Mouse (Mus musculus): ENCODE measurements around the gene Mllt10. TPM values are rescaled to one million over a fixed set of nuclear protein-coding genes. Genes with fewer than 3 reads are reported as not detected.

Gene Mllt10
- polyA plus RNA-seq, 1 experiment from 2014 or later: 65.3 TPM

- no peak for DNase-seq (ENCODE audit: low spot score)
- no peaks in the 10 kb centered on the region for H3K27me3 ChIP-seq (ENCODE audit: low read depth, poor library complexity, severe bottlenecking)
- H3K4me3 ChIP-seq: no peak overlapping the region
- peaks cover 95% of the 10 kb centered on the region for H3K36me3 ChIP-seq
- WGBS: 90% methylated on average over 6 of the region's 6 CpGs
- no peaks in the 10 kb centered on the region for H3K4me1 ChIP-seq
- H3K27ac ChIP-seq: no peak overlapping the region
- no peaks in the 10 kb centered on the region for H3K9me3 ChIP-seq (replicated peaks)
Measured at GRCm38 (mm10) chr2:18208578-18208977, 153.5 kb downstream of the Mllt10 start.

GRCm38 (mm10) chr2:18209211-18209823 is 154.3 kb downstream of the Mllt10 start:
- no peak for DNase-seq (ENCODE audit: low spot score)
- no peaks in the 10 kb centered on the region for H3K9me3 ChIP-seq (replicated peaks)
- WGBS: 93% methylated on average over 7 of the region's 7 CpGs
- H3K4me3 ChIP-seq: no peak overlapping the region
- no peaks in the 10 kb centered on the region for H3K27me3 ChIP-seq (ENCODE audit: low read depth, poor library complexity, severe bottlenecking)
- no peak overlapping the region for H3K27ac ChIP-seq
- no peaks in the 10 kb centered on the region for H3K4me1 ChIP-seq
- peaks cover 95% of the 10 kb centered on the region for H3K36me3 ChIP-seq

GRCm38 (mm10) chr2:18209948-18210347 is 154.9 kb downstream of the Mllt10 start:
- Histone ChIP-seq H3K36me3 (peaks cover 96% of the 10 kb centered on the region), H3K4me3 (no peak overlapping the region), H3K4me1 (no peaks in the 10 kb centered on the region), H3K27me3 (ENCODE audit: low read depth, poor library complexity, severe bottlenecking) (no peaks in the 10 kb centered on the region), H3K9me3 (replicated peaks) (no peaks in the 10 kb centered on the region), H3K27ac (no peak overlapping the region)
- no peak for DNase-seq (ENCODE audit: low spot score)
- 93% methylated on average over 4 of the region's 4 CpGs for WGBS

- H3K36me3 ChIP-seq: peaks cover 91% of the 10 kb centered on the region
Measured at GRCm38 (mm10) chr2:18214031-18214430, 159.0 kb downstream of the Mllt10 start.

GRCm38 (mm10) chr2:18217867-18218266 is 162.8 kb downstream of the Mllt10 start:
- Histone ChIP-seq H3K9me3 (replicated peaks) (no peaks in the 10 kb centered on the region), H3K27ac (no peak overlapping the region), H3K27me3 (ENCODE audit: low read depth, poor library complexity, severe bottlenecking) (no peaks in the 10 kb centered on the region), H3K4me3 (no peak overlapping the region), H3K36me3 (peaks cover 65% of the 10 kb centered on the region), H3K4me1 (peaks cover 7% of the 10 kb centered on the region)
- 65% methylated on average over 3 of the region's 3 CpGs for WGBS
- DNase-seq (ENCODE audit: low spot score): no peak

More at GRCm38 (mm10) chr2:18214031-18214430, 159.0 kb downstream of the Mllt10 start:
- Histone ChIP-seq H3K4me3 (no peak overlapping the region), H3K4me1 (peaks cover 7% of the 10 kb centered on the region), H3K27ac (no peak overlapping the region), H3K9me3 (replicated peaks) (no peaks in the 10 kb centered on the region), H3K27me3 (ENCODE audit: low read depth, poor library complexity, severe bottlenecking) (no peaks in the 10 kb centered on the region)
- 88% methylated on average over 2 of the region's 2 CpGs for WGBS
- DNase-seq (ENCODE audit: low spot score): no peak

- Histone ChIP-seq H3K9me3 (replicated peaks) (no peaks in the 10 kb centered on the region), H3K27ac (no peak overlapping the region), H3K4me3 (no peak overlapping the region), H3K36me3 (peaks cover 59% of the 10 kb centered on the region), H3K27me3 (ENCODE audit: low read depth, poor library complexity, severe bottlenecking) (no peaks in the 10 kb centered on the region), H3K4me1 (peaks cover 7% of the 10 kb centered on the region)
- DNase-seq (ENCODE audit: low spot score): no peak
- WGBS: 82% methylated on average over 5 of the region's 5 CpGs
Measured at GRCm38 (mm10) chr2:18218500-18218899, 163.5 kb downstream of the Mllt10 start.

- H3K36me3 ChIP-seq: peaks cover 53% of the 10 kb centered on the region
- no peaks in the 10 kb centered on the region for H3K9me3 ChIP-seq (replicated peaks)
- DNase-seq (ENCODE audit: low spot score): no peak
- no peaks in the 10 kb centered on the region for H3K27me3 ChIP-seq (ENCODE audit: low read depth, poor library complexity, severe bottlenecking)
- H3K4me3 ChIP-seq: no peak overlapping the region
- 83% methylated on average over 8 of the region's 8 CpGs for WGBS
- no peak overlapping the region for H3K27ac ChIP-seq
- H3K4me1 ChIP-seq: peaks cover 7% of the 10 kb centered on the region
Measured at GRCm38 (mm10) chr2:18219136-18219535, 164.1 kb downstream of the Mllt10 start.

- peaks cover 48% of the 10 kb centered on the region for H3K36me3 ChIP-seq
- H3K4me3 ChIP-seq: no peak overlapping the region
- H3K9me3 ChIP-seq (replicated peaks): no peaks in the 10 kb centered on the region
- no peak for DNase-seq (ENCODE audit: low spot score)
- H3K27me3 ChIP-seq (ENCODE audit: low read depth, poor library complexity, severe bottlenecking): no peaks in the 10 kb centered on the region
- 90% methylated on average over 13 of the region's 13 CpGs for WGBS
- no peak overlapping the region for H3K27ac ChIP-seq
- peaks cover 7% of the 10 kb centered on the region for H3K4me1 ChIP-seq
Measured at GRCm38 (mm10) chr2:18219569-18219968, 164.5 kb downstream of the Mllt10 start.

GRCm38 (mm10) chr2:18228486-18229062 is 173.5 kb downstream of the Mllt10 start:
- Histone ChIP-seq H3K36me3 (no peaks in the 10 kb centered on the region), H3K9me3 (replicated peaks) (no peaks in the 10 kb centered on the region), H3K4me1 (peaks cover 36% of the 10 kb centered on the region), H3K4me3 (no peak overlapping the region), H3K27me3 (ENCODE audit: low read depth, poor library complexity, severe bottlenecking) (no peaks in the 10 kb centered on the region), H3K27ac (no peak overlapping the region)
- DNase-seq (ENCODE audit: low spot score): no peak
- 35% methylated on average over 8 of the region's 8 CpGs for whole genome bisulfite sequencing

- peak overlapping the region; percentile 53 for H3K27ac ChIP-seq
- 0% methylated on average over 2 of the region's 2 CpGs for WGBS
- no peak overlapping the region for H3K4me3 ChIP-seq
- H3K4me1 ChIP-seq: peaks cover 40% of the 10 kb centered on the region
- DNase-seq (ENCODE audit: low spot score): no peak
- no peaks in the 10 kb centered on the region for H3K27me3 ChIP-seq (ENCODE audit: low read depth, poor library complexity, severe bottlenecking)
- no peaks in the 10 kb centered on the region for H3K9me3 ChIP-seq (replicated peaks)
- no peaks in the 10 kb centered on the region for H3K36me3 ChIP-seq
Measured at GRCm38 (mm10) chr2:18229279-18229678, 174.2 kb downstream of the Mllt10 start.

- WGBS: 28% methylated on average over 4 of the region's 4 CpGs
- DNase-seq (ENCODE audit: low spot score): no peak
- Histone ChIP-seq H3K4me1 (peaks cover 41% of the 10 kb centered on the region), H3K4me3 (no peak overlapping the region), H3K9me3 (replicated peaks) (no peaks in the 10 kb centered on the region), H3K27ac (no peak overlapping the region), H3K27me3 (ENCODE audit: low read depth, poor library complexity, severe bottlenecking) (no peaks in the 10 kb centered on the region), H3K36me3 (no peaks in the 10 kb centered on the region)
Measured at GRCm38 (mm10) chr2:18231143-18231542, 176.1 kb downstream of the Mllt10 start.

- H3K27ac ChIP-seq: no peak overlapping the region
- H3K27me3 ChIP-seq (ENCODE audit: low read depth, poor library complexity, severe bottlenecking): no peaks in the 10 kb centered on the region
- no peaks in the 10 kb centered on the region for H3K36me3 ChIP-seq
- peaks cover 41% of the 10 kb centered on the region for H3K4me1 ChIP-seq
- no peaks in the 10 kb centered on the region for H3K9me3 ChIP-seq (replicated peaks)
- no peak for DNase-seq (ENCODE audit: low spot score)
- H3K4me3 ChIP-seq: no peak overlapping the region
- 9% methylated on average over 5 of the region's 5 CpGs for WGBS
Measured at GRCm38 (mm10) chr2:18232883-18233567, 178.0 kb downstream of the Mllt10 start.

- DNase-seq (ENCODE audit: low spot score): no peak
- H3K27ac ChIP-seq: no peak overlapping the region
- H3K9me3 ChIP-seq (replicated peaks): no peaks in the 10 kb centered on the region
- H3K27me3 ChIP-seq (ENCODE audit: low read depth, poor library complexity, severe bottlenecking): no peaks in the 10 kb centered on the region
- 89% methylated on average over 5 of the region's 5 CpGs for WGBS
- H3K4me1 ChIP-seq: peaks cover 18% of the 10 kb centered on the region
- no peak overlapping the region for H3K4me3 ChIP-seq
- no peaks in the 10 kb centered on the region for H3K36me3 ChIP-seq
Measured at GRCm38 (mm10) chr2:18235524-18235923, 180.5 kb downstream of the Mllt10 start.

All from limb, embryonic 10.5 days (tissue).